Mouse (Mus musculus) stomach, postnatal 0 days (tissue): Measurements from ENCODE around the gene Pgm2. TPM values are rescaled to one million over a fixed set of nuclear protein-coding genes. Genes with fewer than 3 reads are reported as not detected.

Experiments used
- ATAC-seq: fragments of 200-750 bp; cut with Nextera tagmentation; 2 replicates; pipeline ENCODE4 v1.8.0; 2017; ENCODE audit not compliant: low FRiP score, low TSS enrichment
- DNase-seq: peaks from one replicate; pipeline ENCODE4 v3.0.0-alpha.2; 2016; ENCODE audit warnings: low spot score
- H3K27ac ChIP-seq: fragments of 300-500 bp; sonication (generic); replicated peaks from 2 replicates; pipeline ENCODE4 v1.5.1; 2014; ENCODE audit warnings: mild to moderate bottlenecking, control low read depth
- H3K27me3 ChIP-seq: fragments of 300-500 bp; sonication (generic); 2 replicates; pipeline ENCODE4 v1.6.1; 2014; ENCODE audit warnings: low read length; ENCODE audit not compliant: control insufficient read depth, insufficient read depth
- H3K36me3 ChIP-seq: fragments of 300-500 bp; sonication (generic); 2 replicates; pipeline ENCODE4 v1.6.1; 2014; ENCODE audit warnings: low read length, mixed read lengths; ENCODE audit not compliant: control insufficient read depth, insufficient read depth
- H3K4me1 ChIP-seq: fragments of 300-500 bp; sonication (generic); replicated peaks from 2 replicates; pipeline ENCODE4 v1.6.1; 2014; ENCODE audit warnings: antibody characterized with exemption; ENCODE audit not compliant: control insufficient read depth, insufficient read depth
- H3K4me2 ChIP-seq: fragments of 300-500 bp; sonication (generic); replicated peaks from 2 replicates; pipeline ENCODE4 v1.6.1; 2014; ENCODE audit warnings: low read depth, mild to moderate bottlenecking, control low read depth, moderate library complexity
- H3K4me3 ChIP-seq: fragments of 300-500 bp; sonication (generic); 2 replicates; pipeline ENCODE4 v1.5.1; 2014; ENCODE audit warnings: low read depth, low read length, control low read depth
- H3K9ac ChIP-seq: fragments of 300-500 bp; sonication (generic); 2 replicates; pipeline ENCODE4 v1.6.1; 2014; ENCODE audit warnings: mild to moderate bottlenecking, low read length, control low read depth, mixed read lengths
- H3K9me3 ChIP-seq: fragments of 300-500 bp; sonication (generic); 2 replicates; pipeline ENCODE4 v1.6.1; 2016; ENCODE audit warnings: low read length; ENCODE audit not compliant: control insufficient read depth
- CTCF ChIP-seq: IDR thresholded peaks from 2 replicates; pipeline ENCODE4 v1.5.1; 2016; ENCODE audit warnings: antibody characterized with exemption, low read depth, mild to moderate bottlenecking, moderate library complexity
- EP300 ChIP-seq: optimal IDR thresholded peaks from 2 replicates; pipeline ENCODE3; 2016; ENCODE audit warnings: antibody characterized with exemption
- WGBS: fragments of 180-500 bp; shearing (Covaris S2); extraction: QIAGEN DNeasy Blood & Tissue Kit; methylation state at CpG from one replicate; pipeline ENCODE4 v1.1.7; 2014; 5-methylcytosine and 5-hydroxymethylcytosine counted together
- polyA plus RNA-seq: library from polyadenylated mRNA; unstranded; fragments of >200 nt; fragmentation: Nextera tagmentation; extraction: Ambion mirVana; gene quantifications from 2 replicates; pipeline ENCODE4 v1.2.1, GENCODE M21; 2015

The Pgm2 gene
- polyA plus RNA-seq, 1 experiment from 2014 or later: 34.3 TPM

GRCm38 (mm10) chr5:64048605-64049004 is 44.1 kb upstream of the Pgm2 start:
- no peaks in the 10 kb centered on the region for H3K4me1 ChIP-seq
- no peak overlapping the region for H3K27ac ChIP-seq
- 60% methylated on average over 3 of the region's 3 CpGs for WGBS
- no peak for ATAC-seq
- no peak overlapping the region for H3K4me2 ChIP-seq
- H3K9me3 ChIP-seq: 0 out of 2 replicates have a peak, but pooled peaks cover 2% of the 10 kb centered on the region
- TF ChIP-seq CTCF: no peak
- no peak for TF ChIP-seq EP300
- no peak overlapping the region for H3K4me3 ChIP-seq
- no peak for DNase-seq
- H3K9ac ChIP-seq: no peak overlapping the region
- H3K36me3 ChIP-seq: no peaks in the 10 kb centered on the region
- no peaks in the 10 kb centered on the region for H3K27me3 ChIP-seq

DNA sequence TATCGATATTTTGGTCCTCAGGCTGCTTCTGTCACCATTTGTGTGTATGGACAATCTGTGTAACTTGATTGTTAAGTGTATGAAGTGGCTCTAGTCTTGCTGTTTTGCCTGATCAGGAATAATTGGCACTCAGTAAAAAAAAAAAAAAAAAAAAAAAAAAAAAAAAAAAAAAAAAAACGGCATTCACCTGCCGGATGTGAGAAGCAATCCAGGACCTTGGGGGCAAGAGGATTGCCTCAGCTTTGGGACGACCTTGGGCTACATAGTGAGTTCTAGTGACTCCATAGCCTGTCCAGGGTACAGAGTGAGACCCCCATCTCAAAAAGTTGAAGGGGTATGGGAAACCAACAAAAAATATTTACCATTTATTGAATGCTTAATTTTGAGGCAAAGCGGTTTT is 43.5 kb upstream of the Pgm2 start:
- Histone ChIP-seq H3K9me3 (0 out of 2 replicates have a peak, but pooled peaks cover 2% of the 10 kb centered on the region), H3K36me3 (no peaks in the 10 kb centered on the region), H3K9ac (no peak overlapping the region), H3K4me1 (no peaks in the 10 kb centered on the region), H3K4me2 (no peak overlapping the region), H3K4me3 (no peak overlapping the region), H3K27me3 (no peaks in the 10 kb centered on the region), H3K27ac (no peak overlapping the region)
- 84% methylated on average over 4 of the region's 5 CpGs for WGBS
- ATAC-seq: no peak
- no peak for DNase-seq
- TF ChIP-seq EP300 (no peak), CTCF (no peak)

GRCm38 (mm10) chr5:64053010-64053409 is 39.7 kb upstream of the Pgm2 start:
- Histone ChIP-seq H3K4me2 (no peak overlapping the region), H3K4me3 (no peak overlapping the region), H3K27me3 (no peaks in the 10 kb centered on the region), H3K9ac (no peak overlapping the region), H3K4me1 (no peaks in the 10 kb centered on the region), H3K27ac (no peak overlapping the region), H3K36me3 (no peaks in the 10 kb centered on the region), H3K9me3 (peaks cover 2% of the 10 kb centered on the region; the same call in 1 of the 2 replicates)
- TF ChIP-seq CTCF: no peak
- TF ChIP-seq EP300: no peak
- DNase-seq (no peak), ATAC-seq (no peak)
- WGBS: 87% methylated on average over 5 of the region's 5 CpGs

GRCm38 (mm10) chr5:64056210-64056609 is 36.5 kb upstream of the Pgm2 start:
- no peak for TF ChIP-seq CTCF
- TF ChIP-seq EP300: no peak
- H3K9me3 ChIP-seq: peaks cover 2% of the 10 kb centered on the region; the same call in 1 of the 2 replicates
- no peaks in the 10 kb centered on the region for H3K27me3 ChIP-seq
- H3K9ac ChIP-seq: no peak overlapping the region
- H3K4me1 ChIP-seq: no peaks in the 10 kb centered on the region
- DNase-seq (no peak), ATAC-seq (peak; percentile 69)
- H3K4me2 ChIP-seq: no peak overlapping the region
- no peak overlapping the region for H3K27ac ChIP-seq
- WGBS: 82% methylated on average over 6 of the region's 6 CpGs
- no peaks in the 10 kb centered on the region for H3K36me3 ChIP-seq
- H3K4me3 ChIP-seq: no peak overlapping the region

DNA sequence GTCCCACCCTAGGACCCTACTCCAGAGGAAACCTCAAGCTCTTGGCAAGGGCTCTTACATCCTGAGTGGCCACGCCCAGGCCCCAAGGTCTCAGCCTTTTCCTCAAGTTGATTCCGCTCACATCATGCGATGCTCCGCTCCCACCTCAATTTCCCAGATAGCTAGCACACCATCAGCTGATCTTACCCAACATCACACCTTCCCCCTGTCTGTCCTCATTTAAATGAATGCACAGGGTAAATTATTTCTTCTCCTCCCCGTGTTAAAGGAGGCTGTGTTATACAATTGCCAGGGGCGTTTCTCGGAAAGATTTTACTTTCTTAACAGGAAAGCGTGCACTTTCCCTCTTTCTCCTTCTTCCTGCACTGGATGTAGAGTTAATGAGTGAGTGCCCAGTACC is 31.9 kb upstream of the Pgm2 start:
- Histone ChIP-seq H3K27me3 (no peaks in the 10 kb centered on the region), H3K4me2 (no peak overlapping the region), H3K4me1 (no peaks in the 10 kb centered on the region), H3K9me3 (no peaks in the 10 kb centered on the region), H3K36me3 (no peaks in the 10 kb centered on the region), H3K27ac (no peak overlapping the region), H3K4me3 (no peak overlapping the region), H3K9ac (no peak overlapping the region)
- no peak for DNase-seq
- TF ChIP-seq EP300: no peak
- no peak for TF ChIP-seq CTCF
- ATAC-seq: no peak
- WGBS: 93% methylated on average over 8 of the region's 8 CpGs

GRCm38 (mm10) chr5:64061643-64062042 is 31.1 kb upstream of the Pgm2 start:
- DNase-seq (no peak), ATAC-seq (no peak)
- TF ChIP-seq EP300 (no peak), CTCF (no peak)
- H3K27ac ChIP-seq: no peak overlapping the region
- no peaks in the 10 kb centered on the region for H3K27me3 ChIP-seq
- 81% methylated on average over 7 of the region's 7 CpGs for WGBS
- no peaks in the 10 kb centered on the region for H3K36me3 ChIP-seq
- H3K9ac ChIP-seq: no peak overlapping the region
- no peaks in the 10 kb centered on the region for H3K4me1 ChIP-seq
- H3K9me3 ChIP-seq: no peaks in the 10 kb centered on the region
- H3K4me2 ChIP-seq: no peak overlapping the region
- no peak overlapping the region for H3K4me3 ChIP-seq
